Mouse (Mus musculus) liver, embryonic 14.5 days (tissue): ENCODE measurements at regions not wholly inside any gene's neighbourhood (a gene's known extent, or its start where the extent isn't known, plus 50 kb on each side); places are given as distances from the start of the nearest gene placed in this dataset.

Experiments
- ATAC-seq: fragments of 200-750 bp; cut with Nextera tagmentation; 2 replicates; pipeline ENCODE4 v1.8.0; 2017; ENCODE audit warnings: moderate number of reproducible peaks, mild to moderate bottlenecking, moderate library complexity; ENCODE audit not compliant: insufficient read depth
- DNase-seq, 3 experiments: peaks; one replicate each; pipeline ENCODE4 v3.0.0-alpha.2; 2012 to 2013; ENCODE audit warnings: low read depth in 3 of 3, low spot score in 3 of 3
- H3K27ac ChIP-seq: fragments of 300-500 bp; sonication (generic); 2 replicates; pipeline ENCODE4 v1.5.1; 2014; ENCODE audit warnings: moderate library complexity, mild to moderate bottlenecking, control low read depth, inconsistent platforms
- H3K27me3 ChIP-seq: fragments of 300-500 bp; sonication (generic); 2 replicates; pipeline ENCODE4 v1.6.1; 2014; ENCODE audit warnings: mild to moderate bottlenecking, low read length, moderate library complexity; ENCODE audit not compliant: control insufficient read depth, insufficient read depth
- H3K36me3 ChIP-seq: fragments of 300-500 bp; sonication (generic); replicated peaks from 2 replicates; pipeline ENCODE4 v1.6.1; 2014; ENCODE audit warnings: low read depth; ENCODE audit not compliant: control insufficient read depth, insufficient read depth
- H3K4me1 ChIP-seq, 2 experiments: fragments of 200-500 bp in 1 of 2; fragments of 300-500 bp in 1 of 2; sonication (generic) in 1 of 2; replicated peaks; 2 replicates each; pipeline ENCODE4 v1.6.1; 2012 to 2014; ENCODE audit warnings: antibody characterized with exemption in 1 of 2, inconsistent platforms in 1 of 2, low read length in 1 of 2; ENCODE audit not compliant: control insufficient read depth in 2 of 2, insufficient read depth in 2 of 2
- H3K4me2 ChIP-seq: fragments of 300-500 bp; sonication (generic); 2 replicates; pipeline ENCODE4 v1.6.1; 2014; ENCODE audit warnings: low read depth, mild to moderate bottlenecking, control low read depth, moderate library complexity
- H3K4me3 ChIP-seq, 2 experiments: fragments of 200-500 bp in 1 of 2; fragments of 300-500 bp in 1 of 2; sonication (generic) in 1 of 2; 2 replicates each; pipeline ENCODE4 v1.5.1; 2012 to 2014; ENCODE audit warnings: low read depth in 2 of 2, low read length in 2 of 2, mild to moderate bottlenecking in 2 of 2, control low read depth in 1 of 2, inconsistent platforms in 1 of 2, moderate library complexity in 1 of 2; ENCODE audit not compliant: insufficient read depth in 1 of 2
- H3K9ac ChIP-seq: fragments of 300-500 bp; sonication (generic); replicated peaks from 2 replicates; pipeline ENCODE4 v1.6.1; 2014; ENCODE audit warnings: mild to moderate bottlenecking, control low read depth, moderate library complexity
- H3K9me3 ChIP-seq: fragments of 300-500 bp; sonication (generic); 2 replicates; pipeline ENCODE4 v1.6.1; 2016; ENCODE audit warnings: low read length, mixed read lengths; ENCODE audit not compliant: control insufficient read depth
- CTCF ChIP-seq: IDR thresholded peaks from 2 replicates; pipeline ENCODE4 v1.5.1; 2016; ENCODE audit warnings: antibody characterized with exemption, low read depth, control low read depth
- EP300 ChIP-seq: IDR thresholded peaks from 2 replicates; pipeline ENCODE4 v1.6.1; 2016; ENCODE audit warnings: antibody characterized with exemption, low read depth
- WGBS: fragments of 180-500 bp; shearing (Covaris S2); extraction: QIAGEN DNeasy Blood & Tissue Kit; methylation state at CpG from one replicate; pipeline ENCODE4 v1.1.7; 2014; ENCODE audit not compliant: insufficient replicate concordance; 5-methylcytosine and 5-hydroxymethylcytosine counted together

DNA sequence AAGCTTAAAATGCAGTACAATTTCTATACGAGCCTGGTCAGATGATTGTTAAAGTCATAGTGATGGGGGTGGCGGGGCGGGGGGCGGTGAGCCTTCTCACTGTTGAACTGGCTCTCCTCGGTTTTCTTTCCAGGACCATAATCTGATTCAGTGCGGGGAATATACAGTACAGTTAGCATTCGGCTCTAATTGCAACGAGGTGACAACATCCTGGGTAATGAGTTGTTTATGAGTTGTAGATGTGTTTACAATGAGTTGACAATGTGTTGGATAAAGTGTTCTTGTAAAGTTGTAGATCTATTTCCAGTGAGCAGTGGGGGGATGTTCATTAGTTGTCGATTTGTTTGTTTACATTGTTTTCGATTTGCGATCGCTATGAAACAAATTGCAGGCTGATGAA, 440.6 kb upstream of the Dph6 start:
- H3K9me3 ChIP-seq, result no peaks in the 10 kb centered on the region
- H3K4me3 ChIP-seq, result no peak overlapping the region
- no peak for DNase-seq
- H3K4me2 ChIP-seq, result no peak overlapping the region
- no peak overlapping the region for H3K27ac ChIP-seq
- no peaks in the 10 kb centered on the region for H3K27me3 ChIP-seq
- no peak for ATAC-seq
- no peak overlapping the region for H3K9ac ChIP-seq
- H3K36me3 ChIP-seq, result no peaks in the 10 kb centered on the region
- WGBS, result 68% methylated on average over 12 of the region's 12 CpGs
- TF ChIP-seq EP300, result no peak
- TF ChIP-seq CTCF, result no peak
- H3K4me1 ChIP-seq, result no peaks in the 10 kb centered on the region

DNA sequence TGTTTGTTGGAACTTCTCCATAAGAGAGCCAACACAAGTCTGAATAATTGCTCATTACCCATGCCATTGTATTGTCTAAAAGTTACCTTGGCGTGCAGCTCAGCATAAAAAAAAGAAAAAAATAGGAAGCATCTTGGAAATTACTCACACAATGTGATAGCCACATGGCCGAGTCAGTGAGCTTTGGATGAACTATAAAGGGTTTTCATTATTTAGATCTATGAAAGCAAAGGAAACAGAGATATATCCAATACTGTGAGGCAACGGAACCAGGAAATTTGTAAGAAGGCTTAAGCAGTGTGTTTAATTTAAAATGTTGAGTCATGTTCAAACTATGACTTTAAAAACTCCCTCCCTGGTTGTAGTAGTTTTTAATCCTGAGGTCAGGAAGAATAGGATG, 446.7 kb upstream of the Dph6 start:
- DNase-seq, result no peak

DNA sequence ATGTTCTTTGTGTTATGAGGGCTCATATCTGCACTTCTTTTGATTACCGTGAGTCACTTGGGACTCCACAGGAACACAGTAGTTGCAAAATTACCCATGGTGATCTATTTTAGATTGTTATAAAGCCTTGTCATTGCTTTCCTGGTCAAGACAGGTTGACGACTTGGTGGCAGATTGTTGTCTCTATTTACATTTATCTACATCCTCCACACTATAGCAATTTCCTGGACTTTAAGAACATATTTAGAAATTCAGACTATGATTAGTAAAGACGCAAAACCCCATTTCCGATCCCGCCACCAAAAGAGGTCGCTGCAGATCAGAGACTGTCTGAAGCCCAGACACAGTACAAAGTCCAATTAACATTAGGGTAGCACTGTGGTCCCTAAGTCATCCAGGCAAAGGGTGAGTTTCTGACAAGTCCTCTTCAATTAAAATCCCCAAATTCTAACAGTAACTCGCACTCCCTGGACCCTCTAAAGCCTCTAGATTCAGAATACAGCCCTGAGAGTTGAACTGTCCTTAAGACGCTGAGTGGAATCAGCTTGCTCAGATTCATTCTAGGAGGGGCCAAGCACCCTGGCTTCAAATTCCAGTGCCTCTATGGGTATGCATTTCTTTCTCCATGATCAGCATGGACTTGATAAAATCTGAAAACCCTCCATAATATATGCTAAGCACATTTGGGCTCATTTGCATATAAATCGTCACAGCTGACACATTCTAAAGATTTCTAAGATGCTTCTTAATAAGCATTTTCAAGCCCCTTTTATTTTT, 461.9 kb upstream of the BC052040 start:
- Histone ChIP-seq H3K36me3 (no peaks in the 10 kb centered on the region), H3K27me3 (no peaks in the 10 kb centered on the region), H3K9me3 (no peaks in the 10 kb centered on the region), H3K27ac (no peak overlapping the region), H3K9ac (no peak overlapping the region), H3K4me1 (no peaks in the 10 kb centered on the region), H3K4me2 (no peak overlapping the region), H3K4me3 (no peak overlapping the region)
- TF ChIP-seq EP300, result no peak
- TF ChIP-seq CTCF, result no peak
- DNase-seq (no peak), ATAC-seq (no peak)
- 40% methylated on average over 9 of the region's 9 CpGs for WGBS

More for the DNA sequence above, 446.7 kb upstream of the Dph6 start:
- H3K4me2 ChIP-seq, result no peak overlapping the region
- H3K27me3 ChIP-seq, result no peaks in the 10 kb centered on the region
- H3K4me1 ChIP-seq, result no peaks in the 10 kb centered on the region
- no peaks in the 10 kb centered on the region for H3K36me3 ChIP-seq
- H3K27ac ChIP-seq, result no peak overlapping the region
- 55% methylated on average over 3 of the region's 3 CpGs for WGBS
- ATAC-seq, result no peak
- no peaks in the 10 kb centered on the region for H3K9me3 ChIP-seq
- H3K4me3 ChIP-seq, result no peak overlapping the region
- H3K9ac ChIP-seq, result no peak overlapping the region
- TF ChIP-seq CTCF (no peak), EP300 (no peak)

DNA sequence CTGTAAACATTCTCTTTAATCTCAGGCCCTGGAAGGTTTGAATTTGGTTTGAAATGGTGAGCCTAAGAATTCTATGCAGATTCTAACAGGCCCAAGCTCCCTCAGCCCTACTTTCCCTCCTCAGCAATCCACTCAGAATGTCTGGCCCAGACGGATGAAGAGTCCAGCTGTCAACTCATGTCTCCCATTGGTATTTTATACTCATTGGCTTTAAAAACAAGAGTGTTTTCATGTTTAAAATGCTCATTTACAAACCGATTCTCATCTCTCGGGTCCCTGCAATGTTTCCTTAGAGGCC, 461.4 kb upstream of the BC052040 start:
- Histone ChIP-seq H3K4me1 (no peaks in the 10 kb centered on the region), H3K36me3 (no peaks in the 10 kb centered on the region), H3K27ac (no peak overlapping the region), H3K4me3 (no peak overlapping the region), H3K9ac (no peak overlapping the region), H3K4me2 (no peak overlapping the region), H3K9me3 (no peaks in the 10 kb centered on the region), H3K27me3 (no peaks in the 10 kb centered on the region)
- TF ChIP-seq EP300, result no peak
- no peak for TF ChIP-seq CTCF
- ATAC-seq, result no peak
- 60% methylated on average over 3 of the region's 3 CpGs for WGBS
- no peak for DNase-seq

GRCm38 (mm10) chr2:115126625-115127369, 454.7 kb upstream of the BC052040 start:
- TF ChIP-seq EP300 (no peak), CTCF (no peak)
- 68% methylated on average over 6 of the region's 6 CpGs for WGBS
- DNase-seq, result no peak
- Histone ChIP-seq H3K36me3 (no peaks in the 10 kb centered on the region), H3K4me2 (no peak overlapping the region), H3K27ac (no peak overlapping the region), H3K4me3 (no peak overlapping the region), H3K27me3 (no peaks in the 10 kb centered on the region), H3K9me3 (no peaks in the 10 kb centered on the region), H3K9ac (no peak overlapping the region), H3K4me1 (no peaks in the 10 kb centered on the region)
- ATAC-seq, result no peak
